Mouse (Mus musculus) forebrain, embryonic 12.5 days (tissue): ENCODE data around the gene Vash1. TPM values are rescaled to one million over a fixed set of nuclear protein-coding genes. Genes with fewer than 3 reads are reported as not detected.

Experiments used
- ATAC-seq: fragments of 200-750 bp; cut with Nextera tagmentation; 2 replicates; pipeline ENCODE4 v1.8.0; 2017; ENCODE audit warnings: moderate TSS enrichment; ENCODE audit not compliant: low FRiP score
- H3K27ac ChIP-seq: fragments of 300-500 bp; sonication (generic); 2 replicates; pipeline ENCODE4 v1.5.1; 2016; ENCODE audit warnings: mild to moderate bottlenecking
- H3K27me3 ChIP-seq: fragments of 300-500 bp; sonication (generic); 2 replicates; pipeline ENCODE4 v1.6.1; 2016; ENCODE audit warnings: mild to moderate bottlenecking
- H3K36me3 ChIP-seq: fragments of 300-500 bp; sonication (generic); replicated peaks from 2 replicates; pipeline ENCODE4 v1.6.1; 2016; ENCODE audit warnings: mild to moderate bottlenecking
- H3K4me1 ChIP-seq: fragments of 300-500 bp; sonication (generic); 2 replicates; pipeline ENCODE4 v1.6.1; 2016
- H3K4me2 ChIP-seq: fragments of 300-500 bp; sonication (generic); 2 replicates; pipeline ENCODE4 v1.6.1; 2016; ENCODE audit warnings: mild to moderate bottlenecking, moderate library complexity
- H3K4me3 ChIP-seq: fragments of 300-500 bp; sonication (generic); replicated peaks from 2 replicates; pipeline ENCODE4 v1.5.1; 2016; ENCODE audit warnings: mild to moderate bottlenecking
- H3K9ac ChIP-seq: fragments of 300-500 bp; sonication (generic); 2 replicates; pipeline ENCODE4 v1.6.1; 2016; ENCODE audit warnings: mild to moderate bottlenecking
- H3K9me3 ChIP-seq: fragments of 300-500 bp; sonication (generic); 2 replicates; pipeline ENCODE4 v1.6.1; 2016
- WGBS: fragments of 180-500 bp; shearing (Covaris S2); methylation state at CpG from one replicate; pipeline ENCODE4 v1.1.7; 2016; 5-methylcytosine and 5-hydroxymethylcytosine counted together
- polyA plus RNA-seq: library from polyadenylated mRNA; unstranded; fragments of >200 nt; fragmentation: Nextera tagmentation; extraction: Ambion mirVana; gene quantifications from 2 replicates; pipeline ENCODE4 v1.2.1, GENCODE M21; 2016

Vash1 gene
- polyA plus RNA-seq, 1 experiment from 2014 or later: 29.8 TPM

DNA sequence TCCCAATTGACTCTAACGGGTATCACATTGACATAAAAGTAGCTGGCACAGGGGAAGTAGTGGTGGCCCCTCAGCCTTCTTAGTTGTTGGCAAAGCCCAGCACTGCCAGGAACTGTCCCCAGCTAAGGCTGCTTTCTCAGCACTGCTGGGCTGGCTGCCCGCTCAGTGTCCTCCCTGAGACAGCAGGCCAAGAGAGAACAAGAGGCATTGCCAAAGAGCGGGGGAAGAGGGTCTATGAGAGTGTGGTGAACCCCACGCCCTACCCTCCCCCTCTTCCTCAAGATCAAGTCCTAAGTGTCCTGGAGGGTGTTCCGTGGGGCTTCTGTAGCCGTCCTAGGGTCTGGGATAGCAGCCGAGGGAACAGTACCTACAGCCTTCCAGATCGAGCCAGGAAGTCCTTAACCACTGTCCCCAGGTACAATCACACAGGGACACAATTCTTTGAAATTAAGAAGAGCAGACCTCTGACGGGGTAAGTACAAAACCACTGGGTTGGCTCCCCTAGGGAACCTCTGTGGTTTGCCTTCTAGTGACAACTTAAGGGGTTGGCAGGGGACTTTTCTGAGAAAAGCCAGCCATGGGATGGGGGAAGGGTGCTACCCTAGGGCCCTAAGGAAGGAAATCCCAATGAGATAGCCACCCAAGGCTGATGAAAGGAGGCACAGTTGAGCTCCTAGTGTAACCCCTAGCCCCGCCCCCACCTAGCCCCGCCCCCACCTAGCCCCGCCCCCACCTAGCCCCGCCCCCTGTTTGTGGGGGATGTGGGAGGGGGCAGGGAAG lies 8.2 kb downstream of the Vash1 start:
- Histone ChIP-seq H3K9me3 (no peaks in the 10 kb centered on the region), H3K27me3 (no peaks in the 10 kb centered on the region), H3K36me3 (peaks cover 72% of the 10 kb centered on the region), H3K4me1 (peaks cover 26% of the 10 kb centered on the region), H3K4me2 (no peak overlapping the region), H3K4me3 (no peak overlapping the region), H3K27ac (no peak overlapping the region), H3K9ac (no peak overlapping the region)
- no peak for ATAC-seq
- 58% methylated on average over 13 of the region's 13 CpGs for WGBS

DNA sequence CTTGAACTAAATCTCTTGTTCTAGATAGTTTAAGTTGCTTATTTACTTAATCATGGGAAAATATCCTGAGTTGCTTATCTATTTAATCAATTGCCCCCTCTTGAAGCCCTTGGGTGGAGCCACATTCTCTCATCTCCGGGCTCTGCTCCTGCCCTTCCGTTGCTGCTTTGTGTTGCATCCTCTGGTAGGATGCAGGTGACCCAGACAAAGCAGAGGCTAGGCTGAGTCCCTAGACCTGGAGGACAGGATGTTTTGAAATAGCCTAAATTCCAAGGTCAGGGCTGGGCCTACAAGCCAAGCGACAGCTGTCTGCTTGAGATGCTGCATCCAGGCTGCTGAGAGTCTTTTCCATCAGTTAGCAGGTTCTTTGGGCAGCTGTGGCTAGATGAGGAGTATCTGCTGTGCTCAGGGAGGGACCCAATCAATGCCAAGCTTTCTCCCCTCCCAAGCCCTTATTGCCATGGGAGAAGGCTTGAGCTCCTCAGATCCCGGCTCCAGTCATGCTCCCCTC lies 9.0 kb downstream of the Vash1 start:
- peaks cover 80% of the 10 kb centered on the region for H3K36me3 ChIP-seq

DNA sequence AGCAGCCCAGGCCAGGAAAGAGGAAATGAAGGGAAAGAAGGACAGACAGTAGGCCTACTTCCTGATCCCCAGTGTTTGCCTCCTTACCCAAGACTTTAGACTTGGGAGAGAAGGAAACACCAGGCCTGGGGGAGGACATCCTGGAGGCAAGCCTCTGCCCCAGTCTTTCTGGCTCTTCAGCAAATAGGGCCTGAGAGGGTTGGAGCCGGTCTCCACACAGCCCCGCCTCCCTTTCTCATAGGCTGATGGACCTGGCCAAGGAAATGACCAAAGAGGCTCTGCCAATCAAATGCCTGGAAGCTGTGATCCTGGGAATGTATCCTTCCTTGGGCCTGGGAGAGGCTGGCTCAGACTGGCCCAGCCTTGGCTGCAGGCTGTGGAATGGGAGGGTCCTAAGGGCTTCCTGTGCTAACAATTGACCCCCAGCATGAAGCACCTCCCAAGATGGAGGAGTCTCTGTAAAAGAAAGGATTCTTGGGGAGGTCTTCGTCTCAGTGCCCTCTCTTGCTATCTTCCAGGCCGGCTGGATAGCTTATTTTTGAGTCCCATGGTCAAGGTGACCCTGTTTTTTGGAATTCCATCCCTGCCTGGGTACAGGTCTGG lies 9.6 kb downstream of the Vash1 start:
- WGBS: 81% methylated on average over 4 of the region's 4 CpGs
- no peaks in the 10 kb centered on the region for H3K9me3 ChIP-seq
- no peak for ATAC-seq
- H3K4me1 ChIP-seq: peaks cover 12% of the 10 kb centered on the region
- H3K27ac ChIP-seq: no peak overlapping the region
- H3K4me2 ChIP-seq: no peak overlapping the region
- no peaks in the 10 kb centered on the region for H3K27me3 ChIP-seq
- no peak overlapping the region for H3K9ac ChIP-seq
- H3K36me3 ChIP-seq: peaks cover 80% of the 10 kb centered on the region
- H3K4me3 ChIP-seq: no peak overlapping the region

More for the DNA sequence above, 9.0 kb downstream of the Vash1 start:
- no peak overlapping the region for H3K27ac ChIP-seq
- no peak overlapping the region for H3K4me3 ChIP-seq
- H3K27me3 ChIP-seq: no peaks in the 10 kb centered on the region
- H3K4me2 ChIP-seq: no peak overlapping the region
- no peaks in the 10 kb centered on the region for H3K9me3 ChIP-seq
- H3K4me1 ChIP-seq: peaks cover 18% of the 10 kb centered on the region
- no peak for ATAC-seq
- H3K9ac ChIP-seq: no peak overlapping the region
- WGBS: 74% methylated on average over 4 of the region's 4 CpGs

DNA sequence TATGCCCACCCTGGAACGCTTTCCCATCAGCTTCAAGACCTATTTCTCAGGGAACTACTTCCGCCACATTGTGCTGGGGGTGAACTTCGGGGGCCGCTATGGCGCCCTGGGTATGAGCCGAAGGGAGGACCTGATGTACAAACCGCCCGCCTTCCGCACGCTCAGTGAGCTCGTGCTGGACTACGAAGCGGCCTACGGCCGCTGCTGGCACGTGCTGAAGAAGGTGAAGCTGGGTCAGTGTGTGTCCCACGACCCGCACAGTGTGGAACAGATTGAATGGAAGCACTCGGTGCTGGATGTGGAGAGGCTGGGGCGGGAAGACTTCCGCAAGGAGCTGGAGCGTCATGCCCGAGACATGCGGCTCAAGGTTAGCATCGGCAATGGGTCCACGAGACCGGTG lies 10.4 kb downstream of the Vash1 start:
- no peak overlapping the region for H3K9ac ChIP-seq
- WGBS: 95% methylated on average over 27 of the region's 27 CpGs
- no peaks in the 10 kb centered on the region for H3K27me3 ChIP-seq

DNA sequence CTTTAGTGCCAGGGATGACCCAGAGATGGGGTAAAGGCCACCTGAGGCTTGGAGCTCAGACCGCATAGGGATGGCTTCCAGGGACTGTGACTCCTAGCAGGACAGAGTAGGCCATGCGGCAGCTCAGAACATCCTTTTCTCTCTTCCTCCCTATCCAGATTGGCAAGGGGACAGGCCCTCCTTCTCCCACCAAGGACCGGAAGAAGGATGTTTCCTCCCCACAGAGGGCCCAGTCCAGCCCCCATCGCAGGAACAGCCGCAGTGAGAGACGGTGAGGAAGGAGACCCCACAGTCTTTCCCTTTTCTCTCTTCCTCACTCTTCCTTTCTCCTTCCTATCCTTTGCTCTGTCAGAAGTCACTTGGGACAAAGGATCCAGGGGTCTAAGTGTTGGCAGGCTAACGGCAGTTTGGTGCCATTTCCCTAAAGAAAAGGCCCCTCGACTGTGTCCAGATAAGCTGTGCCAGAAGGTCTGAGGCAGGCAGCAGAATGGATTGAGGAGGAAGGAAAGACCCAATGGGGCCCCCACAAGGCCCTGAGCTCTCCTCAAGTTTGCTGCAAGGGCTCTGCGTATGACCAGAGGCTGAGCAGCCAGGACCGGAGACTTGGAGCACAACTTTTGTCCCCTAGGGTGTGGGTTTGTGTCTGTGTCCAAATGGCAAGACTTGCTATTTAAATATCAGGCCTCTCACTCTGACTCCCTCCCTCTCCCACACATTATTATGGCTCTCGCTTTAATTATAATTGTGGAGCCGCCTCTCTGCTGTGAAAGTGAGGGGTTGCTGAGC lies 12.4 kb downstream of the Vash1 start:
- no peak overlapping the region for H3K4me3 ChIP-seq
- no peaks in the 10 kb centered on the region for H3K27me3 ChIP-seq
- H3K36me3 ChIP-seq: peaks cover 85% of the 10 kb centered on the region
- H3K4me1 ChIP-seq: peaks cover 5% of the 10 kb centered on the region; the same call in 1 of the 2 replicates
- H3K9ac ChIP-seq: no peak overlapping the region
- 86% methylated on average over 12 of the region's 12 CpGs for WGBS
- H3K9me3 ChIP-seq: no peaks in the 10 kb centered on the region
- ATAC-seq: no peak
- no peak overlapping the region for H3K4me2 ChIP-seq
- H3K27ac ChIP-seq: no peak overlapping the region

More for the DNA sequence above, 10.4 kb downstream of the Vash1 start:
- H3K4me3 ChIP-seq: no peak overlapping the region
- no peak overlapping the region for H3K4me2 ChIP-seq
- no peak for ATAC-seq
- H3K4me1 ChIP-seq: peaks cover 5% of the 10 kb centered on the region; the same call in 1 of the 2 replicates
- H3K36me3 ChIP-seq: peaks cover 77% of the 10 kb centered on the region
- H3K27ac ChIP-seq: no peak overlapping the region
- no peaks in the 10 kb centered on the region for H3K9me3 ChIP-seq

DNA sequence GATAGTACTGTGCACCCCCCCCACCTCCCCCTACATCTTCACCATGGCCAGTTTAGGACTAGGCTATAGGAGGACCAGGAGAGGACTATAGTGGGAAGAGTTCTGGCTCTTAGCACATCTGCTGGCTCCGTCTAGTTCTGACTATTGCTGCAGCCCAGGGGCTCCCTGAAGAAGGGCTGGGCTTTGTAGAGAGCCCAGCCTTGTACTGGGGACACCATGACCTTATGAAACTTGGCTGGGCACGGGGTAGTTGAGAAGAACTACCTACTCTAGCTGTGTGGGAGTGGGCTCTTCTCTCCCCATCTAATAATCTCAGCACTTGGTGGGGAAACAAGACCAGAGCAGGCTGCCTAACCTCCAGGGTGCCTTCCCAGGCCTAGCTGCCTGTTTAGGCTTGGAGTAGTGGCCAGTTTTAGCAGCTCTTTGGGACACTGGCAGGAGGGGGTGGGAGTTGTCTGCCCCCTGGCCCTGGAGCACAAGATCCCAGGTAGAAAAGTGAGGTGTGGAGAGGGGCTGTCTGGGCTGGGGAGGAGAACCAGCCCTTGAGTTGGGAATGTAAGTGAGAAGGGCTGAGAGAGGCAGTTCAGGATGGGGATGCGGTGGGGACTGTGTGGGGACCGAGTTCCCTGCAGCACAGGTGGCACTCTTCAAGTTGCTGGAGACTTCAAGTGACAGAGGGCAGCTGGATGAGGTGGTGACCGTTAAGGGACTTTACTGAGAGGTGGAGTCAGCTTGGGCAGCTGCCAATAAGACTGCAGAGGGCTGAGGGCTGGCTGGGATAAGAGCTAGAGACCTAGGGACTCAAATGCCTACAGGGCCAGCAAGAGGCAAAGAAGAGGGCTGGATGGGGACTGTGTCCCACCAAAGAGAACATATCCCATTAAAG lies 14.2 kb downstream of the Vash1 start:
- ATAC-seq: no peak
- H3K9ac ChIP-seq: no peak overlapping the region
- no peaks in the 10 kb centered on the region for H3K27me3 ChIP-seq
- H3K4me3 ChIP-seq: no peak overlapping the region
- H3K9me3 ChIP-seq: 0 out of 2 replicates have a peak, but pooled peaks cover 1% of the 10 kb centered on the region
- H3K27ac ChIP-seq: no peak overlapping the region
- WGBS: 62% methylated on average over 5 of the region's 5 CpGs
- H3K4me2 ChIP-seq: no peak overlapping the region
- H3K36me3 ChIP-seq: peaks cover 76% of the 10 kb centered on the region
- H3K4me1 ChIP-seq: peaks cover 5% of the 10 kb centered on the region; the same call in 1 of the 2 replicates

DNA sequence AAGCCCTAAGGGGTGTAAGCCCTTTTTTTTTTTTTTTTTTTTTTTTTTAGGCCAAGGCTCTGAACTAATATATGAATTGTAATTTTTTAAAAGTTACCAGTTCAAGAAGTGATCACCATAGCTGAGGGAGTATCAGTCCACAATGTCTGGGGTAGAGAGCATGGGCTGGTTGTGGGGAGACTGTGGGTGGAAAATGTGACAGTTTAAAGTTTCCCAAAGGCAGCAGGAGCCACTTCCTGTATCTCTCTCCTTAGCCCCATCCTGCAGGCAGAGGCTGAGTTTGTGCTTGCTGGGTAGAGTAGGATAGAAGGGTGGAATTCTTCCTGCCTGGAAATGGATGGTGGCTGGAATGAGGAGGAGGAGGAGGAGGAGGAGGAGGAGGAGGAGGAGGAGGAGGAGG lies 14.9 kb downstream of the Vash1 start:
- ATAC-seq: no peak
- Histone ChIP-seq H3K36me3 (peaks cover 69% of the 10 kb centered on the region), H3K9me3 (0 out of 2 replicates have a peak, but pooled peaks cover 2% of the 10 kb centered on the region), H3K27ac (no peak overlapping the region), H3K4me2 (no peak overlapping the region), H3K9ac (no peak overlapping the region), H3K27me3 (no peaks in the 10 kb centered on the region), H3K4me1 (peaks cover 5% of the 10 kb centered on the region; the same call in 1 of the 2 replicates), H3K4me3 (no peak overlapping the region)

DNA sequence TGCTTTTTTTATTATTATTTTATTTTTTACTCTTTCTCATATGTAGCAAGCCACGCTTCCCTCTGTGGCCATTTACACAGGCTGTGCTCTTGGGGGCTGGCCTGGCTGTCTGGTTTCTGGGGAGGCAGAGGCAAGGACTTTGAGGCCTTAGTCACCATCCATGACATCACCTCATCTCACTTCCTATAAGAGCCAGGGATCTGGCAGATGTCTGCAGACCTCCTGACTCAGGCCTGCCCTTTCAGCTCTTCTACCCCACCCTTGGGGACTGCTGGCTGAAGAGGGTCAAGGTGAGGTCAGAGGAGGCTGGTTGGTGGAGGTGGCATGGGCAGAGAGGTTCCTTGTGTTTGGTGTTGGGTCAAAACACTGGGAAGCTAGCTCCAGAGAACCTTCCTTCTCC lies 15.9 kb downstream of the Vash1 start:
- peaks cover 59% of the 10 kb centered on the region for H3K36me3 ChIP-seq

DNA sequence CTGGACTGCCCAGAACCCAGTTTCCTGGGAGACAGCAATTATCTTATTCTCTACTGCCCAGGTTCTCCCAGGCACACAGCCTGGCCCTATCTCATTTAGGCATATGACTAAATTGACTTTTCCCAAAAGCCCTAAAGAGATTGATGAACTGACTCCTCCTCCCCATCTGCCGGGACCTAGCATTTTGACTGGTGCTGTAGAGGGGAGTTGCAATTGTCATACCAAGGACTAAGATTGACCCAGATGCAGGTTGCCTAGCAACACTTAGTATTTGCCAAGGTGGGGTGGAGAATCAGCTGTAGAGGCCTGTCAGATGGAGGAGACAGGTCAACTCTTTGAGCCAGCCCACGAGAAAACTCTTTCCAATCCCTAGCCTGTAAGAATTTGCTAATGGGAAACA lies 19.5 kb downstream of the Vash1 start:
- Histone ChIP-seq H3K9ac (no peak overlapping the region), H3K36me3 (peaks cover 29% of the 10 kb centered on the region), H3K4me3 (no peak overlapping the region), H3K27ac (no peak overlapping the region), H3K27me3 (no peaks in the 10 kb centered on the region), H3K4me1 (peaks cover 32% of the 10 kb centered on the region), H3K4me2 (no peak overlapping the region), H3K9me3 (0 out of 2 replicates have a peak, but pooled peaks cover 2% of the 10 kb centered on the region)
- 81% methylated on average over 2 of the region's 2 CpGs for WGBS
- no peak for ATAC-seq

More for the DNA sequence above, 15.9 kb downstream of the Vash1 start:
- Histone ChIP-seq H3K9me3 (0 out of 2 replicates have a peak, but pooled peaks cover 2% of the 10 kb centered on the region), H3K4me2 (no peak overlapping the region), H3K4me3 (no peak overlapping the region), H3K9ac (no peak overlapping the region), H3K27ac (no peak overlapping the region), H3K27me3 (no peaks in the 10 kb centered on the region), H3K4me1 (peaks cover 14% of the 10 kb centered on the region)
- no peak for ATAC-seq
- 86% methylated on average over 1 of the region's 1 CpGs for WGBS

DNA sequence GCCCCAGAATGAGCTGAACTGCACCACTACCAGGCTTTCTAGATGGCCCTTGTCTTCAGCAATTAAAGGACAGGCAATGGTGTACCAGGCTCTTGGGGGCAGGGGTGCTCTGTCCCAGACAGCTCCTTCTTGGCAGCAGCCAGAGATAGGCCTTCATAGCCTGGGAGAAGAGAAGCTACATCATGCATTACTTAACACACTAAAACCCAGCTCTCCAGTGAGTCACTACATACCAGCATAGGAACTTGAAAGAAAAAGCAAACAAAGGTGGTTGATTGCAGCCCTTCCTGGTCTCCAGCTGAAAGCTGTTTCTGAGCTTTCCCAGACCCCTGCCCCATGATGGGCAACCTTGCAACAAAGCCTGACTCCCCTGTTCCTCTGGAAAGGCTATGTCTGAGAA lies 20.0 kb downstream of the Vash1 start:
- Histone ChIP-seq H3K27me3 (no peaks in the 10 kb centered on the region), H3K9ac (0 out of 2 replicates have a peak overlapping the region, but pooled peaks have one; percentile 21), H3K4me2 (no peak overlapping the region), H3K36me3 (peaks cover 29% of the 10 kb centered on the region), H3K9me3 (0 out of 2 replicates have a peak, but pooled peaks cover 2% of the 10 kb centered on the region), H3K4me3 (no peak overlapping the region), H3K4me1 (peaks cover 32% of the 10 kb centered on the region), H3K27ac (peak overlapping the region; percentile 1; the same call in 1 of the 2 replicates)
- ATAC-seq: no peak
